Mouse (Mus musculus): ENCODE measurements around the gene Bax.

Gene Bax
- long read RNA-seq, experiment 1, transcript Bax-201 (6 exons, 867 nt) = major isoform, 39 of 59 reads
- long read RNA-seq, experiment 1, transcript Bax-203 (5 exons, 1,100 nt) = minor isoform, 9 of 59 reads
- long read RNA-seq, experiment 1, partial matches to known transcripts = 0 of 59 reads
- long read RNA-seq, experiment 1, other reads (novel, unspliced or antisense) = 8 of 59 reads
- long read RNA-seq, experiment 2, transcript Bax-203 (5 exons, 1,100 nt) = minor isoform, 7 of 62 reads
- long read RNA-seq, experiment 2, transcript Bax-201 (6 exons, 867 nt) = major isoform, 41 of 62 reads
- long read RNA-seq, experiment 2, partial matches to known transcripts = 0 of 62 reads
- long read RNA-seq, experiment 2, other reads (novel, unspliced or antisense) = 11 of 62 reads

- intact Hi-C loops (cut with DNase I) = no loop called here
These were observed at the start of gene Bax for GRCm38 (mm10) chr7:45466283-45467089. Gene Bax, minus strand, starts transcription at chr7:45466898.

GRCm38 (mm10) chr7:45515436-45515835, 48.7 kb upstream of the Bax start:
- intact Hi-C loops (cut with DNase I) = loop anchor here (5.0 kb wide), 1 partner anchor 43 kb away; no protein-coding TSS in a partner anchor

GRCm38 (mm10) chr7:45514411-45514810, 47.7 kb upstream of the Bax start:
- intact Hi-C loops (cut with DNase I) = no loop called here

GRCm38 (mm10) chr7:45509912-45510787, 43.5 kb upstream of the Bax start, which contains the start of gene Nucb1:
Gene Nucb1, minus strand, starts transcription at chr7:45510406.
- intact Hi-C loops (cut with DNase I) = no loop called here

GRCm38 (mm10) chr7:45509181-45509882, 42.6 kb upstream of the Bax start:
- intact Hi-C loops (cut with DNase I) = no loop called here

- intact Hi-C loops (cut with DNase I) = no loop called here
These were observed 41.9 kb upstream of the Bax start for GRCm38 (mm10) chr7:45508561-45508960.

- intact Hi-C loops (cut with DNase I) = no loop called here
These were observed 40.9 kb upstream of the Bax start for GRCm38 (mm10) chr7:45507583-45507982.

GRCm38 (mm10) chr7:45498427-45498826, 31.7 kb upstream of the Bax start:
- intact Hi-C loops (cut with DNase I) = no loop called here

GRCm38 (mm10) chr7:45494548-45494947, 27.9 kb upstream of the Bax start:
- intact Hi-C loops (cut with DNase I) = no loop called here

- intact Hi-C loops (cut with DNase I) = no loop called here
These were observed 26.3 kb upstream of the Bax start for GRCm38 (mm10) chr7:45492951-45493350.

GRCm38 (mm10) chr7:45492225-45492844, 25.6 kb upstream of the Bax start:
- intact Hi-C loops (cut with DNase I) = no loop called here

GRCm38 (mm10) chr7:45491264-45491663, 24.6 kb upstream of the Bax start:
- intact Hi-C loops (cut with DNase I) = no loop called here

- intact Hi-C loops (cut with DNase I) = no loop called here
These were observed 24.1 kb upstream of the Bax start for GRCm38 (mm10) chr7:45490822-45491221.

GRCm38 (mm10) chr7:45489578-45489977, 22.9 kb upstream of the Bax start:
- intact Hi-C loops (cut with DNase I) = no loop called here

- intact Hi-C loops (cut with DNase I) = no loop called here
These were observed 21.9 kb upstream of the Bax start, which contains the start of gene Dhdh for GRCm38 (mm10) chr7:45488293-45489204. Gene Dhdh, minus strand, starts transcription at chr7:45488805.

- intact Hi-C loops (cut with DNase I) = no loop called here
These were observed 21.2 kb upstream of the Bax start for GRCm38 (mm10) chr7:45487861-45488292.

- intact Hi-C loops (cut with DNase I) = no loop called here
These were observed 20.2 kb upstream of the Bax start, which contains the start of gene Gm45808 for GRCm38 (mm10) chr7:45486761-45487415. Gene Gm45808, minus strand, starts transcription at chr7:45486811.

- intact Hi-C loops (cut with DNase I) = no loop called here
These were observed 19.5 kb upstream of the Bax start for GRCm38 (mm10) chr7:45486158-45486557.

Data from adrenal gland (tissue).